Mouse (Mus musculus): Measurements from ENCODE around the gene Sorcs1. TPM values are rescaled to one million over a fixed set of nuclear protein-coding genes. Genes with fewer than 3 reads are reported as not detected.

Gene Sorcs1
- polyA plus RNA-seq, 1 experiment from 2014 or later = 0.38 TPM

DNA sequence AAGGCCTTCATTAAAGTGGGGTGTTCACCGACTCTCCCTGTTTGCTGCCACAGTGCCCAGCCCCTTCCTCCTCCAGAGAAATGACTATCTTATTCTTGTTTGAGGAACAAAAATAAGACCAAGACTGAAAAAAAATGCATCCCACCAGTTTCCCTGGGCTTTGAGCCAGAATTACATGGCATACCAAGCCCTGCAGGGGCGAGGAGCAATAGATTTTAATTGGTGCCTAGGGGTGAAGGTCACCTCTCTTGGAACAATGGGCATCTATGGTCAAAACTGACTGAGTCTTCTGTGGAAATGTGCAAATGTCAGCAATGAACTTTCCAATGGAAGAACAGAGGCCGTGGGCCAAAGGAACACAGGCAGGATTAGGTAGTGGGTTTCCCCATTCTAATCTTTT, 312.0 kb downstream of the Sorcs1 start:
- Histone ChIP-seq H3K27ac (ENCODE audit: low read length) (no peak overlapping the region), H3K9me3 (replicated peaks; ENCODE audit: control insufficient read depth, low read length) (no peaks in the 10 kb centered on the region), H3K4me1 (ENCODE audit: control insufficient read depth, low read depth, low read length) (no peaks in the 10 kb centered on the region), H3K4me2 (ENCODE audit: low read depth, low read length) (no peak overlapping the region), H3K4me3 (ENCODE audit: low read depth, low read length) (no peak overlapping the region), H3K27me3 (ENCODE audit: control insufficient read depth, insufficient read depth, low read depth, low read length) (no peaks in the 10 kb centered on the region), H3K36me3 (ENCODE audit: control insufficient read depth, insufficient read depth) (no peaks in the 10 kb centered on the region), H3K9ac (ENCODE audit: low read depth, low read length) (no peak overlapping the region)
- WGBS (ENCODE audit: insufficient replicate concordance) = 44% methylated on average over 3 of the region's 3 CpGs
- no peak for ATAC-seq (ENCODE audit: low read depth)

- H3K36me3 ChIP-seq (ENCODE audit: control insufficient read depth, insufficient read depth) = no peaks in the 10 kb centered on the region
- H3K4me2 ChIP-seq (ENCODE audit: low read depth, low read length) = no peak overlapping the region
- no peak overlapping the region for H3K4me3 ChIP-seq (ENCODE audit: low read depth, low read length)
- H3K27me3 ChIP-seq (ENCODE audit: control insufficient read depth, insufficient read depth, low read depth, low read length) = no peaks in the 10 kb centered on the region
- no peak overlapping the region for H3K27ac ChIP-seq (ENCODE audit: low read length)
- no peaks in the 10 kb centered on the region for H3K4me1 ChIP-seq (ENCODE audit: control insufficient read depth, low read depth, low read length)
- 43% methylated on average over 9 of the region's 9 CpGs for WGBS (ENCODE audit: insufficient replicate concordance)
- H3K9me3 ChIP-seq (replicated peaks; ENCODE audit: control insufficient read depth, low read length) = no peaks in the 10 kb centered on the region
- no peak overlapping the region for H3K9ac ChIP-seq (ENCODE audit: low read depth, low read length)
- ATAC-seq (ENCODE audit: low read depth) = no peak
Measured at GRCm38 (mm10) chr19:50362655-50363500, 315.6 kb downstream of the Sorcs1 start.

DNA sequence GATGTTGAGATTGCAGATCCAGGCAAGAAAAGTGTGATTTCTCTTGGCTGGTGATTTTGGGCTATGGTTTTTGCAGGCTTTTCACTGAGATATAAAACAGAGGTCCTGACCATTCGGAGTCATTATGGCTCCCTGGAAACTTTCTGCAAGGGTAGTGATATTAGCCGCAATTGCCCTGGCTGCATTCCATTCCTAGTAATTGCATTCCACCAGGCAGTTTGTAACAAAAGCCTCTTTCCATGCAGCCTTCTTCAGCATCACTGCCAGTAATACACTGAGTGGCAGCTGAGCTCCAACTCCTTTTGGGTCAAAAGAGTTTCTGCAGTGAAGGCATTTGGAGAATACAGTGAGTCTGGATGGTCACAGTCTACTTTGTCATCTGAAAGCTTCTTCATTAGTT, 319.9 kb downstream of the Sorcs1 start:
- H3K4me1 ChIP-seq (ENCODE audit: control insufficient read depth, low read depth, low read length) = no peaks in the 10 kb centered on the region
- H3K27ac ChIP-seq (ENCODE audit: low read length) = no peak overlapping the region
- H3K9ac ChIP-seq (ENCODE audit: low read depth, low read length) = no peak overlapping the region
- H3K27me3 ChIP-seq (ENCODE audit: control insufficient read depth, insufficient read depth, low read depth, low read length) = no peaks in the 10 kb centered on the region
- WGBS (ENCODE audit: insufficient replicate concordance) = 34% methylated on average over 2 of the region's 2 CpGs
- ATAC-seq (ENCODE audit: low read depth) = no peak
- H3K4me2 ChIP-seq (ENCODE audit: low read depth, low read length) = no peak overlapping the region
- no peak overlapping the region for H3K4me3 ChIP-seq (ENCODE audit: low read depth, low read length)
- H3K9me3 ChIP-seq (replicated peaks; ENCODE audit: control insufficient read depth, low read length) = no peaks in the 10 kb centered on the region
- H3K36me3 ChIP-seq (ENCODE audit: control insufficient read depth, insufficient read depth) = no peaks in the 10 kb centered on the region

DNA sequence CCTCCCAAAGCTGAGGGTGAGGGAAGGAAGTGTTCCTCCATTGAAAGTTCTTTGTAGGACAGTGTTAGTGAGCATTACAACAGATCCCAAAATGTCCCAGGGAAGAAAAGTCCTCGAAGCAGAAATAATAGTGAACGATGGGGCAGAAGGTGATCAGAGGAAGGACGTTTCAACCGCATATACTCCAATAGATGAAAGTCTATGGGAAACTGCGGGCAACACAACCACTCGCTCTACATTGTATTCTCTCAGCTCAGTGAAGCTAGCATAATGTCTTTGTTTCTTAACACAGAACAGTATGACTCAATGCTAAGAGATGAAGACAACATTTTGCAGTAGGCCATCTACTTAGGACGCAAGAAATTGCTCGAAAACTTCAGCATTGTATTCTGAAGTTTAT, 339.2 kb downstream of the Sorcs1 start:
- Histone ChIP-seq H3K4me2 (ENCODE audit: low read depth, low read length) (no peak overlapping the region), H3K27ac (ENCODE audit: low read length) (no peak overlapping the region), H3K9ac (ENCODE audit: low read depth, low read length) (no peak overlapping the region), H3K27me3 (ENCODE audit: control insufficient read depth, insufficient read depth, low read depth, low read length) (no peaks in the 10 kb centered on the region), H3K4me3 (ENCODE audit: low read depth, low read length) (no peak overlapping the region), H3K36me3 (ENCODE audit: control insufficient read depth, insufficient read depth) (no peaks in the 10 kb centered on the region), H3K4me1 (ENCODE audit: control insufficient read depth, low read depth, low read length) (no peaks in the 10 kb centered on the region), H3K9me3 (replicated peaks; ENCODE audit: control insufficient read depth, low read length) (no peaks in the 10 kb centered on the region)
- no peak for ATAC-seq (ENCODE audit: low read depth)
- 73% methylated on average over 8 of the region's 8 CpGs for WGBS (ENCODE audit: insufficient replicate concordance)

DNA sequence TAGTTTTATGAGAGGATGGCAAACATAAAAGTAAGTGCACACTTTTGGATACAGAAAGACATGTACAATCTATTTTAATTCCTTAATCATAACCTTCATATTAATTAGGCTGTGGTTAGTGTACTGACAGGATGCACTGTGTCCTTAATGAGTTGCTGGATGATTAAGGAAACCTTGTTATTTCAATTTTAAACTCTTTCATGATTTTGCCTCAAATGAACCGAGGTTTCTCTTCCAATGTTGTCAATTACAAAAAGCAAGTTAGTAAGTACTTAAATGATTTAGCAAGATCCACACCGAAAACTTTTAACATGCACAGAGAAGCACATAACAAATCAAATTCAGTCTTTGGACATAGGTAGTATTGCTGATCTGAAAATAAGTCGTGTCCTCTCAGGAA, 341.7 kb downstream of the Sorcs1 start:
- H3K27ac ChIP-seq (ENCODE audit: low read length) = no peak overlapping the region
- no peaks in the 10 kb centered on the region for H3K27me3 ChIP-seq (ENCODE audit: control insufficient read depth, insufficient read depth, low read depth, low read length)
- no peak overlapping the region for H3K4me3 ChIP-seq (ENCODE audit: low read depth, low read length)
- no peaks in the 10 kb centered on the region for H3K9me3 ChIP-seq (replicated peaks; ENCODE audit: control insufficient read depth, low read length)
- H3K36me3 ChIP-seq (ENCODE audit: control insufficient read depth, insufficient read depth) = no peaks in the 10 kb centered on the region
- WGBS (ENCODE audit: insufficient replicate concordance) = 52% methylated on average over 3 of the region's 3 CpGs
- H3K4me1 ChIP-seq (ENCODE audit: control insufficient read depth, low read depth, low read length) = no peaks in the 10 kb centered on the region
- H3K9ac ChIP-seq (ENCODE audit: low read depth, low read length) = no peak overlapping the region
- no peak overlapping the region for H3K4me2 ChIP-seq (ENCODE audit: low read depth, low read length)
- ATAC-seq (ENCODE audit: low read depth) = no peak

DNA sequence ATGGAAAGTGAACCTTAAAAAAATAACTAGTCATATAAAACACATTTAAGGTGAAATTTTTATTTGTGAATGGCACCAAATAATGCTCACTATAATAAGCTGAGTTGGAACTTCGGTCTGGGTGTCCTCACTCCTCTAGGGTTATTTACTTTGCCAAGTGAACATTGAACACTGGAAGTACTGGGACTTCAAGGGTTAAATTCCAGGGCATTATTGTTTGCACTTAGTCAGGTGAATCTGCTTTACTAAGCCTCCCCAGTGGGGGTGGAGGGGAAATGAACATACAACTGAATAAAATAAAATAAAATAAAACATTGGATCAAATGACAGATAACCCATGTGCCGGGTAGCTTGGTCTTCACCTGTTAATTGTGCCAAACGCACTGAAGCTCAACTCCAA, 347.3 kb downstream of the Sorcs1 start:
- 52% methylated on average over 3 of the region's 3 CpGs for WGBS (ENCODE audit: insufficient replicate concordance)

GRCm38 (mm10) chr19:50327804-50328203, 350.6 kb downstream of the Sorcs1 start:
- H3K4me2 ChIP-seq (ENCODE audit: low read depth, low read length) = no peak overlapping the region
- H3K4me3 ChIP-seq (ENCODE audit: low read depth, low read length) = no peak overlapping the region
- H3K4me1 ChIP-seq (ENCODE audit: control insufficient read depth, low read depth, low read length) = no peaks in the 10 kb centered on the region
- no peak overlapping the region for H3K27ac ChIP-seq (ENCODE audit: low read length)
- H3K36me3 ChIP-seq (ENCODE audit: control insufficient read depth, insufficient read depth) = no peaks in the 10 kb centered on the region
- no peak overlapping the region for H3K9ac ChIP-seq (ENCODE audit: low read depth, low read length)
- H3K9me3 ChIP-seq (replicated peaks; ENCODE audit: control insufficient read depth, low read length) = no peaks in the 10 kb centered on the region
- no peaks in the 10 kb centered on the region for H3K27me3 ChIP-seq (ENCODE audit: control insufficient read depth, insufficient read depth, low read depth, low read length)
- 53% methylated on average over 8 of the region's 8 CpGs for WGBS (ENCODE audit: insufficient replicate concordance)
- no peak for ATAC-seq (ENCODE audit: low read depth)

More for the DNA sequence above, 347.3 kb downstream of the Sorcs1 start:
- Histone ChIP-seq H3K9me3 (replicated peaks; ENCODE audit: control insufficient read depth, low read length) (no peaks in the 10 kb centered on the region), H3K4me2 (ENCODE audit: low read depth, low read length) (no peak overlapping the region), H3K9ac (ENCODE audit: low read depth, low read length) (no peak overlapping the region), H3K4me1 (ENCODE audit: control insufficient read depth, low read depth, low read length) (no peaks in the 10 kb centered on the region), H3K4me3 (ENCODE audit: low read depth, low read length) (no peak overlapping the region), H3K27ac (ENCODE audit: low read length) (no peak overlapping the region), H3K36me3 (ENCODE audit: control insufficient read depth, insufficient read depth) (no peaks in the 10 kb centered on the region), H3K27me3 (ENCODE audit: control insufficient read depth, insufficient read depth, low read depth, low read length) (no peaks in the 10 kb centered on the region)
- ATAC-seq (ENCODE audit: low read depth) = no peak

DNA sequence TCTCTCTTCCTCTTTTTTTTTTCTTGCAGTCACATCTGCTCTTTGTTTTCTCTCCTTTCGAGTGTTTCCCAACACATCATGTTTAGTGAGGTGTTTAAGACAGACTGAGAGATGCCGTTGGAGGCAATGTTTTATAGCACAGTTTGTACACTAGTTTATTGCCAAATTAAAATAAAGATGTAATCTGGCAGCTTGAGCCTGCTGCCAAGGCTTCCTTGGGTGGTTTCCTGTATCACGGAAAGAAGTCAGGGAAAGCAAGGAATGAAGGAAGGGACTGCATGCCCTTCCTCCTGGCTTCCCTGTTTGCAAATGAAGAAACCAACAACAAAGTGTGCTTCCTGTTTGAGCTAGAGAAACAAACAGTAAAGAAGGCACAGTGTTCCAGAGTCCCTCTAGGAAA, 352.3 kb downstream of the Sorcs1 start:
- WGBS (ENCODE audit: insufficient replicate concordance) = 44% methylated on average over 3 of the region's 3 CpGs
- no peak overlapping the region for H3K4me3 ChIP-seq (ENCODE audit: low read depth, low read length)
- no peak overlapping the region for H3K9ac ChIP-seq (ENCODE audit: low read depth, low read length)
- no peaks in the 10 kb centered on the region for H3K36me3 ChIP-seq (ENCODE audit: control insufficient read depth, insufficient read depth)
- H3K4me1 ChIP-seq (ENCODE audit: control insufficient read depth, low read depth, low read length) = no peaks in the 10 kb centered on the region
- no peaks in the 10 kb centered on the region for H3K9me3 ChIP-seq (replicated peaks; ENCODE audit: control insufficient read depth, low read length)
- H3K27ac ChIP-seq (ENCODE audit: low read length) = no peak overlapping the region
- no peaks in the 10 kb centered on the region for H3K27me3 ChIP-seq (ENCODE audit: control insufficient read depth, insufficient read depth, low read depth, low read length)
- no peak for ATAC-seq (ENCODE audit: low read depth)
- H3K4me2 ChIP-seq (ENCODE audit: low read depth, low read length) = no peak overlapping the region

DNA sequence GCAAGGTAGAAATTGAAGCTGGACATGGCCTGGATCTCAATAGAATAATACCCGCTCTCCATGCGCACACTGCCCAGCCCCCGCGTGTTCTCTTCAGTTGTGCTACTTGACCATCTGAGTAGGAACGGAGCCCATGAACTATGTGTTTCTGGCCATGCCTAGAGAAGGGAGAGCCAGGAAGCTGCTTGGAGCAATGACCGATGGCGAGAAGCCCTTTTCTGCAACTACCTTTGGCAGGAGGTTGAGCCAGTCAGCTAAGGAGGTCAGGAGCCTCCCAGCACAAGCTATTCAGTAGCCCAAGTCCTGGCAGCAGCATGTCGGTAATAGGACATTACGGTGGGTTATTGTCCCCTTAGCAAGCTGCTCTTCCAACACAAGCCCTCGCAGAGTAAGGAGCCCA, 352.8 kb downstream of the Sorcs1 start:
- H3K4me3 ChIP-seq (ENCODE audit: low read depth, low read length) = no peak overlapping the region
- ATAC-seq (ENCODE audit: low read depth) = no peak
- no peaks in the 10 kb centered on the region for H3K9me3 ChIP-seq (replicated peaks; ENCODE audit: control insufficient read depth, low read length)
- no peak overlapping the region for H3K27ac ChIP-seq (ENCODE audit: low read length)
- H3K36me3 ChIP-seq (ENCODE audit: control insufficient read depth, insufficient read depth) = no peaks in the 10 kb centered on the region
- H3K4me2 ChIP-seq (ENCODE audit: low read depth, low read length) = no peak overlapping the region
- no peak overlapping the region for H3K9ac ChIP-seq (ENCODE audit: low read depth, low read length)
- H3K4me1 ChIP-seq (ENCODE audit: control insufficient read depth, low read depth, low read length) = no peaks in the 10 kb centered on the region
- 84% methylated on average over 10 of the region's 10 CpGs for WGBS (ENCODE audit: insufficient replicate concordance)
- no peaks in the 10 kb centered on the region for H3K27me3 ChIP-seq (ENCODE audit: control insufficient read depth, insufficient read depth, low read depth, low read length)

Measured in liver, embryonic 16.5 days (tissue).